Mouse (Mus musculus): ENCODE results near the gene Cldn2. TPM values are rescaled to one million over a fixed set of nuclear protein-coding genes. Genes with fewer than 3 reads are reported as not detected.

The Cldn2 gene
- polyA plus RNA-seq, 1 experiment from 2014 or later: 0.85 TPM

GRCm38 (mm10) chrX:139778886-139779285, 21.7 kb upstream of the Cldn2 start:
- no peaks in the 10 kb centered on the region for H3K4me1 ChIP-seq (ENCODE audit: control insufficient read depth, insufficient read depth, low read length)
- H3K36me3 ChIP-seq (ENCODE audit: control insufficient read depth, insufficient read depth, low read length): no peaks in the 10 kb centered on the region
- no peak for ATAC-seq
- WGBS: 71% methylated on average over 1 of the region's 1 CpGs
- H3K27me3 ChIP-seq (ENCODE audit: control insufficient read depth, insufficient read depth, low read depth, low read length): no peaks in the 10 kb centered on the region; the same call in 1 of the 2 replicates
- no peak overlapping the region for H3K9ac ChIP-seq (ENCODE audit: low read depth, low read length)
- no peak overlapping the region for H3K4me2 ChIP-seq (ENCODE audit: low read length)
- no peaks in the 10 kb centered on the region for H3K9me3 ChIP-seq (replicated peaks; ENCODE audit: control insufficient read depth, low read length, poor library complexity, severe bottlenecking)
- no peak overlapping the region for H3K4me3 ChIP-seq (ENCODE audit: low read depth, low read length)
- H3K27ac ChIP-seq (ENCODE audit: low read length): no peak overlapping the region

- no peaks in the 10 kb centered on the region for H3K36me3 ChIP-seq (ENCODE audit: control insufficient read depth, insufficient read depth, low read length)
- WGBS: 81% methylated on average over 5 of the region's 5 CpGs
- H3K9me3 ChIP-seq (replicated peaks; ENCODE audit: control insufficient read depth, low read length, poor library complexity, severe bottlenecking): no peaks in the 10 kb centered on the region
- H3K27ac ChIP-seq (ENCODE audit: low read length): no peak overlapping the region
- no peak overlapping the region for H3K4me3 ChIP-seq (ENCODE audit: low read depth, low read length)
- H3K4me1 ChIP-seq (ENCODE audit: control insufficient read depth, insufficient read depth, low read length): no peaks in the 10 kb centered on the region
- no peak for ATAC-seq
- H3K4me2 ChIP-seq (ENCODE audit: low read length): no peak overlapping the region
- no peak overlapping the region for H3K9ac ChIP-seq (ENCODE audit: low read depth, low read length)
- H3K27me3 ChIP-seq (ENCODE audit: control insufficient read depth, insufficient read depth, low read depth, low read length): no peaks in the 10 kb centered on the region; the same call in 1 of the 2 replicates
These were observed 21.2 kb upstream of the Cldn2 start for GRCm38 (mm10) chrX:139779401-139779800.

- Histone ChIP-seq H3K4me3 (ENCODE audit: low read depth, low read length) (no peak overlapping the region), H3K36me3 (ENCODE audit: control insufficient read depth, insufficient read depth, low read length) (no peaks in the 10 kb centered on the region), H3K9ac (ENCODE audit: low read depth, low read length) (no peak overlapping the region), H3K4me2 (ENCODE audit: low read length) (no peak overlapping the region), H3K9me3 (replicated peaks; ENCODE audit: control insufficient read depth, low read length, poor library complexity, severe bottlenecking) (no peaks in the 10 kb centered on the region), H3K27me3 (ENCODE audit: control insufficient read depth, insufficient read depth, low read depth, low read length) (no peaks in the 10 kb centered on the region; the same call in 1 of the 2 replicates), H3K27ac (ENCODE audit: low read length) (no peak overlapping the region), H3K4me1 (ENCODE audit: control insufficient read depth, insufficient read depth, low read length) (no peaks in the 10 kb centered on the region)
- WGBS: 73% methylated on average over 3 of the region's 3 CpGs
- no peak for ATAC-seq
These were observed 19.6 kb upstream of the Cldn2 start for GRCm38 (mm10) chrX:139780988-139781387.

- no peaks in the 10 kb centered on the region for H3K9me3 ChIP-seq (replicated peaks; ENCODE audit: control insufficient read depth, low read length, poor library complexity, severe bottlenecking)
- 67% methylated on average over 4 of the region's 4 CpGs for WGBS
- H3K9ac ChIP-seq (ENCODE audit: low read depth, low read length): no peak overlapping the region
These were observed 19.1 kb upstream of the Cldn2 start for GRCm38 (mm10) chrX:139781563-139781962.

GRCm38 (mm10) chrX:139782278-139783044, 18.2 kb upstream of the Cldn2 start, which contains the start of gene Ripply1:
Ripply1 (minus strand) TSS chrX:139782353.
- WGBS: 29% methylated on average over 6 of the region's 6 CpGs
- no peak for ATAC-seq
- Histone ChIP-seq H3K36me3 (ENCODE audit: control insufficient read depth, insufficient read depth, low read length) (no peaks in the 10 kb centered on the region), H3K9me3 (replicated peaks; ENCODE audit: control insufficient read depth, low read length, poor library complexity, severe bottlenecking) (no peaks in the 10 kb centered on the region), H3K9ac (ENCODE audit: low read depth, low read length) (no peak within 1 kb of the TSS), H3K4me3 (ENCODE audit: low read depth, low read length) (no peak within 1 kb of the TSS), H3K27ac (ENCODE audit: low read length) (no peak within 1 kb of the TSS), H3K4me1 (ENCODE audit: control insufficient read depth, insufficient read depth, low read length) (no peaks in the 10 kb centered on the region), H3K4me2 (ENCODE audit: low read length) (no peak within 1 kb of the TSS), H3K27me3 (ENCODE audit: control insufficient read depth, insufficient read depth, low read depth, low read length) (no peaks in the 10 kb centered on the region; the same call in 1 of the 2 replicates)

More at GRCm38 (mm10) chrX:139781563-139781962, 19.1 kb upstream of the Cldn2 start:
- Histone ChIP-seq H3K4me2 (ENCODE audit: low read length) (no peak overlapping the region), H3K27ac (ENCODE audit: low read length) (no peak overlapping the region), H3K27me3 (ENCODE audit: control insufficient read depth, insufficient read depth, low read depth, low read length) (no peaks in the 10 kb centered on the region; the same call in 1 of the 2 replicates), H3K36me3 (ENCODE audit: control insufficient read depth, insufficient read depth, low read length) (no peaks in the 10 kb centered on the region), H3K4me3 (ENCODE audit: low read depth, low read length) (no peak overlapping the region), H3K4me1 (ENCODE audit: control insufficient read depth, insufficient read depth, low read length) (no peaks in the 10 kb centered on the region)
- ATAC-seq: no peak

GRCm38 (mm10) chrX:139783045-139783422, 17.6 kb upstream of the Cldn2 start:
- Histone ChIP-seq H3K9me3 (replicated peaks; ENCODE audit: control insufficient read depth, low read length, poor library complexity, severe bottlenecking) (no peaks in the 10 kb centered on the region), H3K4me2 (ENCODE audit: low read length) (no peak overlapping the region), H3K27me3 (ENCODE audit: control insufficient read depth, insufficient read depth, low read depth, low read length) (no peaks in the 10 kb centered on the region; the same call in 1 of the 2 replicates), H3K36me3 (ENCODE audit: control insufficient read depth, insufficient read depth, low read length) (no peaks in the 10 kb centered on the region), H3K4me1 (ENCODE audit: control insufficient read depth, insufficient read depth, low read length) (no peaks in the 10 kb centered on the region), H3K4me3 (ENCODE audit: low read depth, low read length) (no peak overlapping the region), H3K27ac (ENCODE audit: low read length) (no peak overlapping the region), H3K9ac (ENCODE audit: low read depth, low read length) (no peak overlapping the region)
- 38% methylated on average over 3 of the region's 3 CpGs for WGBS
- no peak for ATAC-seq

GRCm38 (mm10) chrX:139785764-139786163, 14.9 kb upstream of the Cldn2 start:
- no peak overlapping the region for H3K27ac ChIP-seq (ENCODE audit: low read length)
- no peak for ATAC-seq
- H3K9me3 ChIP-seq (replicated peaks; ENCODE audit: control insufficient read depth, low read length, poor library complexity, severe bottlenecking): no peaks in the 10 kb centered on the region
- WGBS: 23% methylated on average over 1 of the region's 1 CpGs
- no peak overlapping the region for H3K9ac ChIP-seq (ENCODE audit: low read depth, low read length)
- H3K36me3 ChIP-seq (ENCODE audit: control insufficient read depth, insufficient read depth, low read length): no peaks in the 10 kb centered on the region
- no peak overlapping the region for H3K4me2 ChIP-seq (ENCODE audit: low read length)
- no peak overlapping the region for H3K4me3 ChIP-seq (ENCODE audit: low read depth, low read length)
- H3K4me1 ChIP-seq (ENCODE audit: control insufficient read depth, insufficient read depth, low read length): no peaks in the 10 kb centered on the region
- no peaks in the 10 kb centered on the region for H3K27me3 ChIP-seq (ENCODE audit: control insufficient read depth, insufficient read depth, low read depth, low read length)

GRCm38 (mm10) chrX:139794072-139794845, 6.4 kb upstream of the Cldn2 start:
- 89% methylated on average over 7 of the region's 7 CpGs for WGBS
- Histone ChIP-seq H3K9ac (ENCODE audit: low read depth, low read length) (no peak overlapping the region), H3K27ac (ENCODE audit: low read length) (no peak overlapping the region), H3K9me3 (replicated peaks; ENCODE audit: control insufficient read depth, low read length, poor library complexity, severe bottlenecking) (no peaks in the 10 kb centered on the region), H3K27me3 (ENCODE audit: control insufficient read depth, insufficient read depth, low read depth, low read length) (peaks cover 3% of the 10 kb centered on the region; the same call in 1 of the 2 replicates), H3K36me3 (ENCODE audit: control insufficient read depth, insufficient read depth, low read length) (no peaks in the 10 kb centered on the region), H3K4me1 (ENCODE audit: control insufficient read depth, insufficient read depth, low read length) (no peaks in the 10 kb centered on the region), H3K4me3 (ENCODE audit: low read depth, low read length) (no peak overlapping the region), H3K4me2 (ENCODE audit: low read length) (no peak overlapping the region)
- no peak for ATAC-seq

GRCm38 (mm10) chrX:139796037-139796436, 4.6 kb upstream of the Cldn2 start:
- Histone ChIP-seq H3K27me3 (ENCODE audit: control insufficient read depth, insufficient read depth, low read depth, low read length) (peaks cover 3% of the 10 kb centered on the region; the same call in 1 of the 2 replicates), H3K4me2 (ENCODE audit: low read length) (no peak overlapping the region), H3K36me3 (ENCODE audit: control insufficient read depth, insufficient read depth, low read length) (no peaks in the 10 kb centered on the region), H3K4me3 (ENCODE audit: low read depth, low read length) (no peak overlapping the region), H3K27ac (ENCODE audit: low read length) (no peak overlapping the region), H3K9me3 (replicated peaks; ENCODE audit: control insufficient read depth, low read length, poor library complexity, severe bottlenecking) (no peaks in the 10 kb centered on the region), H3K9ac (ENCODE audit: low read depth, low read length) (no peak overlapping the region), H3K4me1 (ENCODE audit: control insufficient read depth, insufficient read depth, low read length) (no peaks in the 10 kb centered on the region)
- WGBS: 59% methylated on average over 6 of the region's 6 CpGs
- ATAC-seq: no peak

Data from midbrain, embryonic 16.5 days (tissue).